Mouse (Mus musculus) left cerebral cortex, adult 2 months (tissue): ENCODE data around the gene Diaph3. TPM values are rescaled to one million over a fixed set of nuclear protein-coding genes. Genes with fewer than 3 reads are reported as not detected.

ENCODE experiments used
- DNase-seq, 2 experiments: peaks; one replicate each; pipeline ENCODE4 v3.0.0; 2021 to 2022; ENCODE audit warnings: low spot score in 2 of 2, mixed read lengths in 1 of 2; ENCODE audit errors: extremely low spot score in 1 of 2
- H3K27ac ChIP-seq: fragments of 200-600 bp; 2 replicates; pipeline ENCODE4 v1.8.1; 2022
- H3K4me3 ChIP-seq: fragments of 200-600 bp; 2 replicates; pipeline ENCODE4 v1.8.1; 2022
- CTCF ChIP-seq: fragments of 200-600 bp; IDR thresholded peaks from 2 replicates; pipeline ENCODE4 v1.8.1; 2022; ENCODE audit warnings: antibody characterized with exemption, mild to moderate bottlenecking, moderate library complexity
- intact Hi-C: fragments of 180-260 bp; cut with DNase I; formaldehyde crosslinking; loops from one replicate; pipeline ENCODE4 v1.15.1; 2025
- total RNA-seq, 2 experiments: library from RNA; stranded (reverse); gene quantifications; 2 replicates each; pipeline ENCODE4 v1.2.3; 2021

Diaph3 gene
- total RNA-seq, 2 experiments from 2014 or later: 4.3 to 4.6 TPM

DNA sequence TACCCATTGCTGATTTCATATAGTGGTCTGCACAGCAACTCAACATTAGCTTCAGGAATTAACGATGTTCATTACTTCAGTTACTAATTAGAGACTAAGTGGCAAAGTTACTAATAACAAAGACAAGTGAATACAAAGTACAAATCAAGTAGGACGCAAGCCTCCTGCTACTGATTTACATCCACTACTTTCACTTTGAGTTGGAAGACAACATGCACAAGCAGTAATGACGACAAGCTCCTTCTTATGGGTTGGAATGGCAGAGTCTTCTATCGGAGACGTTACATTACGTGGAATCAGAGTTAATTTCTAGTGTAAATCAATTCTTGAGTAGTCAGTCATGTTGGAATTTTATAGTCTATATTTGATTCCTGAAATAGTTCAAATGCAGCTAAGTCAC is 306.8 kb downstream of the Diaph3 start:
- intact Hi-C loops: no loop called here
- Histone ChIP-seq H3K27ac (no peak overlapping the region), H3K4me3 (no peak overlapping the region)
- no peak for TF ChIP-seq CTCF
- no peak for DNase-seq

DNA sequence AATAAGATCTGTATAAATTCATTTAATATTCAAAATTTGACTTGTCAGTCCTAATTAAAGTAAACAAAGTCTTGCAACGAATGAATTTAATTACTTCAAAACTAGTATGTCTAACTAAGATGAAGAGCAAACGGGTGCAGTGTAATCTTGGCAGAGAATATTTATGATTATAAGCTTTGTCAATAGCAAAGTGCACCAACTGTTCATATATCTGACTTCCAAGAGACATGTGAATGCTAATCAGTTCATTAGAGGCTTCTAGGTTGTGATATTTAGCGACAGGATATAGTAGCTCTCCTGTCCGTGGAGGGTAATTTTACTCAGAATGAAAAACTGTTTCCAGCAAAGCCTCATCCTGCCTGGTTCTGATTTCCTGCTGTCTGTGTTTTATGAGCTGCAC is 308.0 kb downstream of the Diaph3 start:
- no peak for DNase-seq
- intact Hi-C loops: no loop called here
- no peak for TF ChIP-seq CTCF
- Histone ChIP-seq H3K27ac (no peak overlapping the region), H3K4me3 (no peak overlapping the region)

DNA sequence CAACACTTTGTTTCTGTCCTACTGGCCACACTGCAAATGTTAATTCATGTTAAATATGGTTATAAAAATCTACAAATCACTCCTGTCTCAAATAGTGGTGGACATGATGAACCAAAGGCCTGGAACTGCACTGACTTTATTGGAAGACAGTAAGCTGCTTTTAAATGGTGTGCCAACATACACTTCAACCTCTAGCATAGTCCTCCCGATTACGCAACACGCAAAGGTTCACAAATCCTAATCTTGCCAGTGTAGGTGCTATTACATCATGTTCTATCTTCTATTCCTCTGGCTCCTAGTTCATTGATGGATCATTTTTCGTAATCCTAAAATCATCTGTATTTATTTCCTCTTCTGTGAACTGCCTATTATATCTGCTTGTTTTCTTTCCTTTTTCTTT is 324.8 kb downstream of the Diaph3 start:
- DNase-seq: no peak
- no peak for TF ChIP-seq CTCF
- intact Hi-C loops: no loop called here
- H3K4me3 ChIP-seq: no peak overlapping the region
- no peak overlapping the region for H3K27ac ChIP-seq

DNA sequence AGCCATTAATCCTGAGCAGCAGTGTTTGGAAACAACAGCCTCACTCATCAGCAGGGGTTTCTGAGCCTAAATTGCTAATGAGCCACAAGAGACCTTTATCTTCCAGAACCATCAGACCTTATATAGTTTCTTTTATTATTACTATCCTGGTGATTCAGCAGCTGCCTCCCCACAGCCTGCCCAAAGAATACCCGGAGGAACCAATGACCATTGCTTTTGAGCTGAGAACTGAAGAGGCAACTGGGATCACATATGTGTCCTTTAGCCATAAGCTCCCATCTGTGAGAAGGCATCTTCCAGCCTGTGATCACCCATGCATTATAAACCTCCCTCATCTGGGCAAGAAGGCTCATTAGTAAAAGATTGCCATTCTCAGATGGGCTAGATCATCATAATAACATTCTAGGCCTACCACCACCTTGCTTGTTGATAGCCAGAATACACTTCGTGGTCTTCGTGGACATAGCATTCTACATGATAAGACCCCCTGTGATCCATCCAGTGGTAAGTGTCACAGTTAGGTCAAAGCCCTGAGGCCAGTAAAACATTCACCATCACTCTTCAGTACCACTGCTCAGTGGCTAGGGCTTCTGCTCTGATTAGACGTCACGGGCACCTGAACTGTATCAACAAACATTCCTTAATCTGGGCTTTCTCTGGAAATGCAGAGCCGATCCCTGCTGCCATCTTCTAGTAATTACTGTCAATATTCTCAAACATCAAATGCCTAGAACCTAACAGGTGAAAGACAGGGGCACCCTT is 352.0 kb downstream of the Diaph3 start:
- intact Hi-C loops: loop anchor here (10.0 kb wide), 1 partner anchor 526 kb away; no protein-coding TSS in a partner anchor
- no peak overlapping the region for H3K4me3 ChIP-seq
- H3K27ac ChIP-seq: no peak overlapping the region
- TF ChIP-seq CTCF: no peak
- DNase-seq: no peak

DNA sequence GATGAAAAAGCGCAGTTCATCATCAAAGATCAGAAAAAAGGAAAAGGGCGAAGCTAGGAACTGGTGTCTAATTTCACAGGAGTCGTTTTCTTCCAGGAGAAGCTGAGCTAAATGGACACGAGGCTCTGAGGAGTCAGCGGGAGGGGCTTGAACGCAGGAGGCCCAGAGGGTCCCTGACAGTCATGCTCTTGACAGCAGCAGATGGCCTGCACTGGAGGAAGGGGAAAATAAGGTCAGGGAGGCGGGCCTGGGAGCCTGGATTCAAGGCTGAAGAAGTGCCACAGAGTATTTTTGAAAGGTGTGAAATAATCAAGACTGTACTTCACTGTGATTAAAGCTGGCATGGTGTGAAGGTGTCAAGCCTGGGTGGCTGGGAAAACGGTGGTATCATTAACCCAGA is 354.2 kb downstream of the Diaph3 start:
- no peak for TF ChIP-seq CTCF
- DNase-seq: no peak
- intact Hi-C loops: loop anchor here (10.0 kb wide), 1 partner anchor 528 kb away; no protein-coding TSS in a partner anchor
- Histone ChIP-seq H3K4me3 (no peak overlapping the region), H3K27ac (no peak overlapping the region)

DNA sequence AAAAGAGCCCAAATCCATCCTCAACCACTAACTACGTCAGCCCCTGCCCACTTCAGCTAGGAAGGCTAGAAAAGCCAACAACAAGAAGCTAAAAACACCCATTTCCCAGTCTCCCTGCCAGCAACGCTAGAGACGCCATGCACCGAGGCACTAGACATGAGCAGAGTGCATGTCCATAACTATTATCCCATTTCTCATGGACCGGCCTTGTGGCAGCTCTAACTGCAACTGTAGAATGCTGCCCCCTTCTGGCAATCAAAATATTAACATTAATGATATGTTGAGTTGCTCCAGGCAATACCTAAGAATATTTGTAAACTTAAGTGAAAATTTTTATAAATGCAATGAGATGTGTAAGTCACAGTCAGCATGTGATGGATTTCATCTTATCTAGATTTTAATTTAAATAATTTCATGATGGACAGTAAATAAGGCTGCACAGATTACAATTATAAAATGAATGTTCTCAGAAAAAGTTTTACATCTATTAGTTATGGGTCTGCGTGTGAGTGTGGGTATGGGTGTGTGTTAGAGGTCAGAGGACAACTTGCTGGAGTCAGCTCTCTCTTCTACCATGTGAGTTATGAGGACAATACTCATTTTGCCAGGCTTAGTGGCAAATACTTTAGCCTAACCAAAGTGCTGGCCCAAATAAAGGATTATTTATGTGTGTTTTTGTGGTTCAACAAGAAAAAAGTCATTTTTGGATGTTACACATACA is 359.3 kb downstream of the Diaph3 start:
- H3K27ac ChIP-seq: no peak overlapping the region
- TF ChIP-seq CTCF: peak; percentile 76
- H3K4me3 ChIP-seq: no peak overlapping the region
- intact Hi-C loops: loop anchor here (1.0 to 10.0 kb wide), 3 partner anchors 103 to 533 kb away; no protein-coding TSS in a partner anchor
- DNase-seq: peak in 1 of 2 experiments; percentile 17

DNA sequence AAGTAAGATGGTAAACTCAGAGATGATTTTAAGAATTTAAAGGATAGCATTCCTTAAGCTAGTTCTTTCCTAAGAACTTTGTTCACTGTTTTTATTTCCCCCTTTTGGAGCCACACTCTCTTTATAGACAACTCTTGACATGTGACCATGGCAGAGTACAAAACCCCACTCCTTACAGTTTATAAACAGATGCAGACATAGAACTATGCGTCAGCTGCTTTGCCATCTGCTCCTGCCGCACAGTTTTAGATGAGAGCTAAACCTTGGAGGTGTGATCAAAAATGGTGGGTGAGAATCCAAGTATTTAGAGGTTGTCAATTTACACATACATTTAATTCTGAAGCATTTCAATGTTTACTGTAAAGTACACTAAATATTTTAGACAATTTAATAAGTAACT is 367.7 kb downstream of the Diaph3 start:
- H3K4me3 ChIP-seq: no peak overlapping the region
- intact Hi-C loops: loop anchor here (1.0 to 10.0 kb wide), 6 partner anchors 111 to 609 kb away; no protein-coding TSS in a partner anchor
- H3K27ac ChIP-seq: no peak overlapping the region
- DNase-seq: no peak
- TF ChIP-seq CTCF: no peak

DNA sequence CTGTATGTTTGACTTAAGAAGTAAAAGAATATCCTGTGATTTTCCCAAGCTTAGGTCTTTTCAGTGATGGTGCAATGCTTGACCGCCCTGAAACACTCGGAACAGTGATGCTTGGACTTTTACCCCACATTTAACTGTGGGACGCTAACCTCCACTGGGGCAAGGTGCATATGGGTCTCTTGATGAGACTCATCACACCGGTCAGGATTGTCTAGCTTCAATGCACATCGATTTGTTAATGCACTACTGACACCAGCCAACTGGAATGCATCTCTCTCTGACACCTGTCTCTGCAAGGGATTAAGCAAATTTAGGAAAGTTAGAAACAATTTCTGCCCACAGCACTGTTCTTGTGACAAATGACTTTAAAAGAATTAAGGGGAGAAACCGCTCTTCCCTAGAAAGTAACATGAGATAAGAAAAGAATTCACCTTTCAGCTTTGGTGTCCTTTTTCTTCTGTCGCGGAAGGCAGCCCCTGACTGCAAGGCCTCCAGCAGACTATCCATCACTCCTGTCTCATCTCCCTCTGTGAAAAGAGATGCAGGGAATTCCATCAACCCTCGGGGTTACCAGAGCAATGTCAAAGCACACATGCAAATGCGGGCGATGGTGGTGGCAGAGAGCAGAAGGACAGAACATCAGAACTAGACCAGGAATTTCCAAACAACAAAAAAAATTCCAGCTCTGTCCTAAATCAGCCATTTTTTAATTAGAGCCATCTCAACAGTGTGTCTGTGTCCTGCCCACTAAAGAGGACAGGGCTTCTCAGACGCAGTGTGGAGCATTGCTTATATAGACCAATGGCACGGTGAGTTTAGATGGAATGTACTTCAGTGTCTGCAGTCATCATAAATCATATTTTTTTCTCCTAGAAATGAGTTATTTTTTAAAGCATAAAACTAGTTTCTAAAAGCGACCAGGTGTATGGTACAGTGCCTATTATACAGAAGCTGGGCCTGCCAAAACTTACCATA is 368.6 kb downstream of the Diaph3 start:
- H3K27ac ChIP-seq: no peak overlapping the region
- no peak for TF ChIP-seq CTCF
- no peak for DNase-seq
- H3K4me3 ChIP-seq: no peak overlapping the region
- intact Hi-C loops: loop anchor here (1.0 to 10.0 kb wide), 6 partner anchors 110 to 608 kb away; no protein-coding TSS in a partner anchor

DNA sequence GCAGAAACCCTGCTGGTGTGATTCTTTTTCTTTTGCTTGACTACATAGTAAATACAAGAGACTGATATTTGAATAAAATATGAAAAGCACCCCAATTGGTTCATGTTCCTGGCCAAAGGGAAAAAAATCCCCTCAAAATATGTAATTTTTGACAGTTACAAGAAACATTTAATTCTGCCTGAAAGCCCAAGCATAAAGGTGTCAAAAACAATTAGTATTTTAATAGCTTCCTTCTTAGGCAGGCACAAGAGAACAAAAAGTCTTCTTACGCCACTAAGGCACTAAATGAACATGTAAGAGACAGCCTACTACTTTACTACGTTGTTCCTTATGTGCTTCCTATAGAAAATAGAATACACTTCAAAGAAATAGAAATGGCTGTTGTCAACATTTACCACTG is 376.7 kb downstream of the Diaph3 start:
- H3K4me3 ChIP-seq: no peak overlapping the region
- no peak for DNase-seq
- no peak for TF ChIP-seq CTCF
- H3K27ac ChIP-seq: no peak overlapping the region
- intact Hi-C loops: no loop called here

DNA sequence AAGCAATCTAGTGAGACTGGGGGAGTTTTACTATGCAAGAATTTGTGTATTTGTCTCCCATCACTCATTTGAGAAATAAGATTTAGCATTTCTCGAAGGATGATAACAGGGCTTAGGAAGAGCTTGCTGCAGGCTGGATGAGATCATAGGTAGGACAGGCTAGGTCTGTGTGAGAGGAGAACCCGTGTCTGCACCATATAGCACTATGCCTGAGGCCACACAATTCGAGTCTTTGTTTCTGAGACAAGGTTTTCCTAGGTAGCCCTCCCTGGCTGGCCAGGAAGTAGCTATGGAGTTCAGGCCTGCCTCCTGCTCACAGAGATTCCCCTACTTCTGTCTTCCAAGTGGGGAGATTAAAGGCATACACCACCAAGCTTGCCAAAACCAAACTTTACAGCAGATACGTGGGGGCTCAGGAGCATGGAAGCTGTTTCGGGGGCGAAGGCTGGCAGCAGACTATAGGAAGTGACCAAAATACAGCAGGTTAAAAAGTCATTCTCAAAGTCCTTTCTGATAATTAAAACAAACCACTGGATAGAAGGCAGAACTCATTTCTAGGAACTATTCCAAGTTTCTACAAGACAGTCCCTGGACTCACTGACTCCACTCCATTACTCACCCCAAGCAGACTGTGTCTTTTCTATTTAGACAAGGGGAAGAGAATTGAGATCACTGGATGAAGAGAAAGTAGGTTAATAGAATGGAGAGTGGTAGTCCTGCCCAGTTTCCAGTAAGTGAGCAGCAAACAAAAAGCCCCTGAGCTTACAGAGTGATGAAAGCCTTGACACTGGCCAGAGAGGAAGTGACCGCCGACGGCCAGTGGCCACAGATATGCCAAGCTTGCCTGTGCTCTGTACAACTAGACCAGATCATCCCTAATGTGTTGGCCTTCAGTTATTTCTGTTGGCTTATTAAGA is 383.2 kb downstream of the Diaph3 start:
- TF ChIP-seq CTCF: no peak
- H3K27ac ChIP-seq: no peak overlapping the region
- DNase-seq: no peak
- intact Hi-C loops: no loop called here
- H3K4me3 ChIP-seq: no peak overlapping the region
